Mouse (Mus musculus): Measurements from ENCODE around the gene Nolc1.

Nolc1 gene

DNA sequence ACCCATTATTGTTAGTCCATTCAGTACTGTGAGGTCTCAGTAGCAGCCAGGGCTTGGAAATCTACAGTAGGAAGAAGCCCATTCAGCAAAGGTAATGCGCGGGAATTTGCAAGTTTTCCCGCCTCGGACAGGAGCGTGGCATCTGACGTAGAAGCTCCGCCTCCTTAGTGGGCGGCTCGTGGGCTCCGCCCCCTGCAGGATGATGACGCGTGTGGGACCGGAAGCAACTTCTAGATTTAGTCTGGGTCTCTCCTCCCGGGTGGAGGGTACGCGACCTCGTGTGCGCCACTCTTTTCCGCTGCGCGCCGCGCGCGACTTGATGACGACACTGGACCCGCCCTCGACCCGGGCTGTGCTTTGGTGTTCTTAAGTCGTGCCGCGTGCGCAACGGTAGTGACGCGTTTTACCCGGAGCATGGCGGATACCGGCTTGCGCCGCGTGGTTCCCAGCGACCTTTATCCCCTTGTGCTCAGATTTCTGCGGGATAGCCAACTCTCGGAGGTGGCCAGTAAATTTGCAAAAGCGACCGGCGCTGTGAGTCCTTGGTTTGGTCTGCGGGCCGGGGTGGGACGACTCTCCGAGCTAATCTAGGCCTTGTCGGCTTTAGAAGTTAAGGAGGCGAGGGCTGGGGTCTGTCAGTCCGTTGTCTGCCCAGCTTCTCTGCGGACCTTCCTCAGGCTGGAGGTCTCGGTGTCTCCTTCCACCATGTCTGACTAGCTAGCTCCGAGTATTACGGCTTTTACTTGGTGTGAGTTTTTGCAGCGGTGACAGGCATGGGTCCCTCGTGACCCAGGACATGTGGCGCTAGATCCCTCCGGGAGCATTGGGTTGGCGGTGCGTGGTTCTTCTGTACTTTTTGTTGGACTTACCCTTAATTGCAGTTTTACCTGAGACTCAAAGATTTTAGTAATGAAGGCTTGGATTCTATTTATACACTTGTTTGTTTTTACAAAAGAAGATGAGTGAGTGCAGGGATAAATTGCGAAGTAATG, at the start of gene Nolc1:
Gene Nolc1 (plus strand): TSS at position 248 of the 992 bp plus-strand sequence.
- DNase-seq, result peak; percentile 99

DNA sequence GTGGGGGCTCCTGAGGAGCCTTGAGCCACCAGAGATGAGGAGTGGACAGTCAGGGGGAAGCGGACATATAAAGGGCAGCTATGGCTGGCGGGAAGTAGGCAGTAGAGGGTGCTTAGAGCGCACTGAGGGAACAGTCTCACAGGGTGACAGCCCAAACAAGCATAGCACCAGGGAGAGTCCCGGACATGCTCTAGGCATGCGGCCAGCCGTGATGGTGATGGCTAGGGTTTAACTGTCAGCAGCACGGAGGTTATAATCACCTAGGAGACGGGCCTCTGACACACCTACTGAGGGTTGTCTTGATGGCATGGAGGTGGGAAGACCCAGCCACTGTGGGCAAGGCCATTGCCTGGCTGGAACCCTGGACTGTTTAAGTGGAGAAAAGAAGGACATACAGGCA, 49.1 kb upstream of the Nolc1 start:
- DNase-seq, result no peak

DNA sequence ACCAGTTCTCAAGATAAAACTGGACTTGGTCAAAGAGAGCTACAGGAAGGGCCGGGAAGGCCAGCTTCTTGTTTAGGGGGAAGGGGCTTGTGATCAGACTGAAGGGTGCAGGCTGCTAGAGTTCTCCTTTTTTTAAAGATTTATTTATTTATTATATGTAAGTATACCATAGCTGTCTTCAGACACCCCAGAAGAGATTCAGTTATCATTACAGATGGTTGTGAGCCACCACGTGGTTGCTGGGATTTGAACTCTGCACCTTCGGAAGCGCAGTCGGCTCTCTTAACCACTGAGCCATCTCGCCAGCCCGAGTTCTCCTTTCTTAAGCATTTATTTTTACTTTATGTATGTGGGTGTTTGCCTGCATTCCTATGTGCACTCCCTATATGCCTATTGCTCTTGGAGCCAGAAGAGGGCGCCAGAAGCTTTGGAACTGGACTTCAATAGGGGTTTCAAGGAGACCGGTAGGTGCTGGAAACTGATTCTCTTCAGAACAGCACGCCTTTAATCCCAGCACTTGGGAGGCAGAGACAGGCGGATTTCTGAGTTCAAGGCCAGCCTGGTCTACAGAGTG, 46.8 kb upstream of the Nolc1 start:
- no peak for DNase-seq

GRCm38 (mm10) chr19:46029652-46030051, 46.0 kb upstream of the Nolc1 start:
- no peak for DNase-seq

DNA sequence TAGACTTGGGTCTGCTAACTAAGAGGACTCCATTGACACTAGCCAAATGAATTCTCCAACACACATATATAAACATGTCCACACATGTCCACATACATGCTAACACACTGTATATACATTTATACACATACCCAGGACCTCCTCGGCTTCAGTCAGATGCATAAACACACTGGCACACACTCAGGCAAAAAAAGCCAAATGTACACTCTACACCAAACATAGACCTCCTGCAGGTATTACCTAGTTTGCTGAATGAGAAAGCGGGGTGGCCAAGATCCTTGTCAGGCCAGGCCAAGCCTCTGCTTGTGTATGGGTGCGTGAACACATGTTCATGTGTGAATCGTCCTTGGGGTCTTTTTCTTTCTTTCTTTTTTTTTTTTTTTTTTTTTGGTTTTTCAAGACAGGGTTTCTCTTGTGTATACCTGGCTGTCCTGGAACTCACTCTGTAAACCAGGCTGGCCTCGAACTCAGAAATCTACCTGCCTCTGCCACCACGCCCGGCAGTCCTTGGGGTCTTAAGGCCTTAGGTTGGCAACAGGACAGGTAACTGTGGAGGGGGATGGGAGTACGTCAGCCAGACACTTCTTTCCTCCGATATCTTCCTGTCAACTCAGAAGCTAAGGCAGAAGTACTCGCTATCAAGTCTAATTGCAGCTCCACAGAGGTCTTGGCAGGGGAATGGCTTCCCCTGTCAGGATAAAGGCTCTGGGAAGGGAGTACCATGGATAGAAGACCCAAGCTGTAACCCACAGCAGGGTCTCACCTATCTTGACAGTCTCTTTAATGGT, 45.3 kb upstream of the Nolc1 start:
- no peak for DNase-seq

DNA sequence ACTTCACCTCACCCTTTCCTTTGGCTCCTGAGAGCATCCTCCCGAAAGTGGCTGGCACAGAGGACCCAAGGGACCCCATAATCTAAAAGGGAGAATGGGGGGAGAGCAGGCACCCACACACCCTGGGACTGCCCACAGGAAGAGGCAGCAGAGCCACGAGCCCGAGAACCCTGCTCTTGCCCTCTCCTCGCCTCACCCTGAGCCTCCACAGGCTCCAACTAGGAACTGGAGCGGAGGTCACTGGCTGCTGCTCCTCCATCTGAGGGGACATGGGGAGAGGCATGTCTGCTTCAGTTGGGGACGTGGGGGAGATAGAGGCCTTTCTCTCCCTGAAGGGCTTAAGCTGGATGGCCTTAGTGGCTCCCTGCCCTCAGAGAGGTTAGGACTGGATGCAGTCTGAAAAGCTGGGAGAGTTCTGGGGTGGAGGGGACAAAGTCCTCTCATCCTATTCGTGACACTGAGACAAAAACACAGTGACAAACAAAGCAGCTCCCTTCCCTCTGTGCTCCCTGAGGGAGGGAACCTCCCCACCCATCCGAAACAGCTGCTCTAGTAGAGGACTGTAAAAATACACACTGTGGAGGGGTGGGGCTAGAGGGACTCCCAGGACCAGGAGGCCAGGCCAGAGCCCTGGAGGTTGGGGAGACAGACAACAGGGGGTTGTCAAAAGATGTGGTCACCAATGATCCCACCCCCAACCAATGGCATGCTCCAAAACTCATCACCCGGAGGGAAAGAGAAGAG, 43.8 kb upstream of the Nolc1 start:
- DNase-seq, result no peak

- no peak for DNase-seq
Observed at GRCm38 (mm10) chr19:46032731-46033510, 42.7 kb upstream of the Nolc1 start.

DNA sequence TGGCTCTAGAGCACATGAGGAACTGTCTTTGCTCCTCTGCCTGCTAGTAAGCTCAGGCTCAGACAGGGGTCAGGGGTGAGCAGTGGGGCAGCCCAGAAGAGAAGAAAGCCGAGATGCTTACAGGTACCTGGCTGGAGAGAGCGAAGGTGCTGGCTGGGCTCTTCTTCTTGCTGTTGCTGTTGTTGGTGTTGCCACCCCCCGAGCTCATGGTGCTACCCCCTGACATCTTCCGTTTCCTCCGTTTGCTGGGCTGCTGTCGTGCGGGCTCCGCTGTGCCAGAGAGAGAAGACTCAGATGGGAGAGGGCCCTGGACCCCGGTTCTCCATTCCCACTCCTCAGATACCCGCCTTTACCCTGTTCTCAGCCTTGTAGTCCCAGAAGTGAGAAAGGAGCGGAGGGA, 41.8 kb upstream of the Nolc1 start:
- no peak for DNase-seq

DNA sequence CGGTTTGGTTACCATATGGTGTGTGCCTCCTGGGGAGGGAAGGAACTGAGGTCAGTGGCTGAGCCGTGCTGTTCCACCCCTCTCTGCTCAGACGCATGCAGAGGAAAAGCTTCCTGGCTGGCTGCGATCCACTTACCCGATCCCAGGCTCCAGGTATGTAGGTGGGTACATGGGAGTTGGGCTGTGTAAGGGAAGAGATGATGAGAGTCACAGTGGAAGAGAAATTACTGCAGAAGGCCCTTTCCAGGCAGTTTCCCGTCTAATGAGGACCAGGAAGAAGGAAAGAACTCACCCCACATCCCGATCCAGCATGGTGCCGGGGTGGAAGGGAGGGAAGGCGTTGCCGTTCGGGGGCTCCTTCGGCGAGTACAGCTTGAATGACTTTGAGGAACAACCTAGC, 39.7 kb upstream of the Nolc1 start:
- DNase-seq, result no peak

DNA sequence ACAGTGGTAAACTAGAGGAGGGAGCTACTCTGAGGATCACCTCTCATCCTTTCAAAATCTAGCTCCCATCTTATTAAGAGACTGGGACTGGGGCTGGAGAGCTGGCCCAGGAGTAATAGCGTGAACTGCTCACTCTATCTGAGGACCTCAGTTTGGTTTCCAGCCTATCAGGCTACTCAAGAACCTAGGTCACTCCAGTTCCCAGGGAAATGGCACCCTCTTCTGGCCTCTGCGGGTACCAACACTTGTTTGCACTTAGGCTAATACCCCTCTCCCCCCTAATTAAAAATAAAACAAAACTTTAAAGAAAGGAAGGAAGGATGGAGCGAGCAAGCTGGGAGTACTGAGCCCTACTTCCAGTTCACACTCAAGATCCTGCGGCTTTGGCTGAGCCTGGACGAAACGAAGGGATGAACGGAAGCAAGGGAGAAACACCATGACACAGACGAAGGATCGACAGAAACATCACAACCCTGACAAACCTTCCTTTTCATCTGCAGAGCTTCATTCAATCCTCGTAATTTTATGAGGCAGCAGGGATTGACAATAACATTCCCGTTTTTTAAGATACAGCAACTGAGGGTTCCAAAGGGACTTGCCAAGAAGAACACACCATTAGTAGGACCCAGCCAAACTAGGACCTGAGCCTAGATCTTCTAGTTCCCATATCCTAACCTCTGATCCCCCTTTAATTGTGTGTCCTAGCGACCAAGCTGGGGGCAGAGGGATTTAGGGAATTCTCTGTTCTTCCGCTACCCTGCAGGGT, 39.0 kb upstream of the Nolc1 start:
- DNase-seq, result no peak

GRCm38 (mm10) chr19:46037243-46037924, 38.3 kb upstream of the Nolc1 start:
- DNase-seq, result no peak

GRCm38 (mm10) chr19:46037925-46038850, 37.5 kb upstream of the Nolc1 start:
- no peak for DNase-seq

DNA sequence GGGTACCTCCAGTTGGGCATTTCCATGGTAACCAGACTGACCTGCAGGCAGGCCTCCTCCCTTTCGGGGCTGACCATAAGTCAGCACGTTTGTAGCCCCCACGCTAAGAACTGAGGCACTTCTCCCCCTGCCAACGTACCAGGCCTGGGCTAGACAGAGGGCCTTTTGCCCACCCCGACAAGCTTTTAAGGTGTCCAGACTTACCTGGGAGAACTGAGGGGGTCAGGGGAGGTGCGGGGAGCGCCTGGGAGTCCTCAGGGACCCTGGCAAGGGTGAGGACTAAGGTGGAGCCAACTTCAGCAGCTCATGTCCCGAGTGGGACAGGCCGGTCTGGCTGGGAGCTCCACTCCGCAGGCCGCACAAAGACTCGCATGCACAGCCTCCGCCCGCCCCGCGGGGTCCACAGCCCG, 36.8 kb upstream of the Nolc1 start:
- DNase-seq, result no peak

DNA sequence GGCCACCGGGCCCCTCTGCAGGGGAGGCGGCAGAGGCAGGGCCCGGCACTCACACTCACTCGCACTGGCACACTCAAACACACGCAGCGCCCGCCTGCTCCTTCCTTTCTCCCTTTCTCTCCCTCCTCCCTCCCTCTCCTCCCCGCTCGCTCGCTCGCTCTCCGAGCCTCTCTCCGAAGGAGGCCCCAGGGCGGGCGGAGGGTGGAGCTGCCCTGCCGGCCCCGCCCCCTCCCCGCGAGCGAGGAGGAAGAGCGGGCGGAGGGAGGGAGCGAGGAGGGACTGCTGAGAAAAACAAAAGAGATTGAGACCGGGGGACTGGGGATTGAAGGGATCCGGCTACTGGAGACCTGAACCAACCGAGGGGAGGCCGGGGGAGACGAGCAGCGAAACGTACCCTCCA, 36.2 kb upstream of the Nolc1 start:
- DNase-seq, result peak; percentile 88

- DNase-seq, result no peak
Observed at GRCm38 (mm10) chr19:46040149-46040902, 35.3 kb upstream of the Nolc1 start.

- DNase-seq, result no peak
Observed at GRCm38 (mm10) chr19:46041299-46041932, 34.2 kb upstream of the Nolc1 start.

DNA sequence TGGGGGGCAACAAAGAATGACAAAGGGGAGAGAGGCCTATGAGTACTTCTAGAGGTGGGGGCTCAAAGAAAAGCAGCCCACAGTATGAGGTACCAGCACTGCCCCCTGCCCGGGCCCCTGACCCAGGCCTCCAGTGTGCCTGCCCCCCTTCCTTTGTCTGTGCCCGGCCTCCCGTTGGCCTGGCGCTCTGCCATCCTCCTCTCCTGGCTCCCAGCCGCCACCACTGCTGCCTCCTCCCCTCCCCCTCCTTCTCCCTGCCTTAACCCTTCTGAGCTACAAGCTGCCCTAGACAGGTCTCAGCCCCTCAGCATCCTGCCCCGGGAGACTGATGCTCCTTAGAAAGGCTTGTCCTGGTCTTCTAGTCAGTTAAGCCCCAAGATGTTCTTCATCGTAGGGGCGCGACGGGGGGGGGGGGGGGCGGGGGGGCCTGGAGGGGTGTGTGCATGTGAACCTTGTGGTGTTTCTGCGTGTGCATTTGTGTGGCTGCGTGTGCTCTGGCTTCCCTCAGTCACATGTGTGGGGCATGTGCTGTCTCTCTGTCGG, 33.7 kb upstream of the Nolc1 start:
- peak; percentile 62 for DNase-seq
